Mouse (Mus musculus) spleen, adult 2 months (tissue): ENCODE results near the gene Acrv1. TPM values are rescaled to one million over a fixed set of nuclear protein-coding genes. Genes with fewer than 3 reads are reported as not detected.
"Not testable (repeated sequence)": the region's sequence is repeated elsewhere in the genome, so short reads cannot be mapped to it uniquely, and the experiment has no call there.

ENCODE experiments used
- DNase-seq, 2 experiments: peaks; one replicate each; pipeline versions ENCODE4 v3.0.0 to v3.0.0-alpha.2; 2012 to 2021; ENCODE audit warnings: low spot score in 2 of 2, low read depth in 1 of 2
- H3K27ac ChIP-seq: fragments of 200-500 bp; 2 replicates; pipeline ENCODE4 v1.5.1; 2012; ENCODE audit warnings: low read length, inconsistent platforms; ENCODE audit not compliant: insufficient read depth
- H3K27me3 ChIP-seq: fragments of 200-500 bp; 2 replicates; pipeline ENCODE4 v1.6.1; 2012; ENCODE audit warnings: mild to moderate bottlenecking, moderate library complexity, low read length, inconsistent platforms; ENCODE audit not compliant: control insufficient read depth, insufficient read depth
- H3K36me3 ChIP-seq: fragments of 200-500 bp; 2 replicates; pipeline ENCODE4 v1.6.1; 2012; ENCODE audit warnings: mild to moderate bottlenecking, low read length, inconsistent platforms; ENCODE audit not compliant: control insufficient read depth, insufficient read depth
- H3K4me1 ChIP-seq: fragments of 200-500 bp; 2 replicates; pipeline ENCODE4 v1.6.1; 2011; ENCODE audit warnings: inconsistent platforms; ENCODE audit not compliant: control insufficient read depth, insufficient read depth, insufficient read length
- H3K4me3 ChIP-seq: fragments of 200-500 bp; 2 replicates; pipeline ENCODE4 v1.5.1; 2011; ENCODE audit warnings: mild to moderate bottlenecking, inconsistent platforms; ENCODE audit not compliant: insufficient read depth, insufficient read length; ENCODE audit errors: extremely low read depth
- CTCF ChIP-seq: fragments of 200-500 bp; IDR thresholded peaks from 2 replicates; pipeline ENCODE4 v1.5.1; 2011; ENCODE audit warnings: mild to moderate bottlenecking, inconsistent platforms; ENCODE audit not compliant: insufficient read depth, insufficient read length, insufficient replicate concordance; ENCODE audit errors: extremely low read depth
- POLR2A ChIP-seq: fragments of 200-500 bp; IDR thresholded peaks from 2 replicates; pipeline ENCODE4 v1.6.1; 2011; ENCODE audit warnings: low read depth, low read length, inconsistent platforms
- WGBS: fragments of 180-500 bp; shearing (Covaris S2); methylation state at CpG from one replicate; pipeline ENCODE4 v1.1.7; 2018; 5-methylcytosine and 5-hydroxymethylcytosine counted together
- polyA plus RNA-seq: library from polyadenylated mRNA; depleted of rRNA; stranded (reverse); fragments of >200 nt; gene quantifications from 2 replicates; pipeline ENCODE4 v1.2.3, GENCODE M21; 2012; rRNA removed

Gene Acrv1
- not detected in 2 replicates for polyA plus RNA-seq

GRCm38 (mm10) chr9:36692920-36693319, at the start of gene Acrv1:
TSS of gene Acrv1 (plus strand) at chr9:36693220.
- DNase-seq, result no peak
- TF ChIP-seq CTCF, result no peak
- no peak for TF ChIP-seq POLR2A
- Histone ChIP-seq H3K27me3 (no peaks in the 10 kb centered on the region; the same call in 1 of the 2 replicates), H3K36me3 (no peaks in the 10 kb centered on the region), H3K4me1 (no peaks in the 10 kb centered on the region), H3K27ac (no peak within 1 kb of the TSS), H3K4me3 (no peak within 1 kb of the TSS)
- WGBS, result 73% methylated on average over 1 of the region's 1 CpGs

- 56% methylated on average over 3 of the region's 3 CpGs for WGBS
- not testable (repeated sequence) for H3K4me1 ChIP-seq, DNase-seq
Measured at GRCm38 (mm10) chr9:36643276-36643675, 49.7 kb upstream of the Acrv1 start, which contains the start of gene A630095E13Rik. TSS of gene A630095E13Rik (minus strand) at chr9:36643376.

GRCm38 (mm10) chr9:36681424-36681823, 11.6 kb upstream of the Acrv1 start:
- H3K4me3 ChIP-seq, result no peak overlapping the region
- H3K36me3 ChIP-seq, result no peaks in the 10 kb centered on the region
- WGBS, result 78% methylated on average over 2 of the region's 2 CpGs
- no peaks in the 10 kb centered on the region for H3K4me1 ChIP-seq
- H3K27me3 ChIP-seq, result no peaks in the 10 kb centered on the region
- H3K27ac ChIP-seq, result no peak overlapping the region
- no peak for DNase-seq
- TF ChIP-seq CTCF (no peak), POLR2A (no peak)

More at GRCm38 (mm10) chr9:36643276-36643675, 49.7 kb upstream of the Acrv1 start, which contains the start of gene A630095E13Rik:
- H3K36me3 ChIP-seq, H3K27ac ChIP-seq, H3K27me3 ChIP-seq, H3K4me3 ChIP-seq: not testable (repeated sequence)

GRCm38 (mm10) chr9:36687329-36687728, 5.7 kb upstream of the Acrv1 start:
- H3K4me3 ChIP-seq, result no peak overlapping the region
- DNase-seq, result no peak
- H3K36me3 ChIP-seq, result no peaks in the 10 kb centered on the region
- no peaks in the 10 kb centered on the region for H3K4me1 ChIP-seq
- H3K27ac ChIP-seq, result no peak overlapping the region
- no peak for TF ChIP-seq POLR2A
- TF ChIP-seq CTCF, result no peak
- no peaks in the 10 kb centered on the region for H3K27me3 ChIP-seq

- 92% methylated on average over 10 of the region's 10 CpGs for WGBS
- TF ChIP-seq CTCF (no peak), POLR2A (no peak)
- Histone ChIP-seq H3K4me1 (no peaks in the 10 kb centered on the region), H3K27me3 (no peaks in the 10 kb centered on the region; the same call in 1 of the 2 replicates), H3K4me3 (no peak overlapping the region), H3K27ac (no peak overlapping the region), H3K36me3 (no peaks in the 10 kb centered on the region)
- DNase-seq, result no peak
Measured at GRCm38 (mm10) chr9:36694276-36694675, 1.3 kb downstream of the Acrv1 start.

GRCm38 (mm10) chr9:36705923-36706322, 12.9 kb downstream of the Acrv1 start:
- no peak overlapping the region for H3K4me3 ChIP-seq
- WGBS, result 91% methylated on average over 3 of the region's 3 CpGs
- no peak overlapping the region for H3K27ac ChIP-seq
- no peaks in the 10 kb centered on the region for H3K4me1 ChIP-seq
- no peak for DNase-seq
- H3K36me3 ChIP-seq, result no peaks in the 10 kb centered on the region
- TF ChIP-seq POLR2A (no peak), CTCF (no peak)
- H3K27me3 ChIP-seq, result no peaks in the 10 kb centered on the region

GRCm38 (mm10) chr9:36707304-36707703, 14.3 kb downstream of the Acrv1 start:
- WGBS, result 79% methylated on average over 6 of the region's 6 CpGs
- H3K4me1 ChIP-seq, result no peaks in the 10 kb centered on the region
- H3K27ac ChIP-seq, result no peak overlapping the region
- H3K4me3 ChIP-seq, result no peak overlapping the region
- H3K36me3 ChIP-seq, result no peaks in the 10 kb centered on the region
- TF ChIP-seq POLR2A (no peak), CTCF (no peak)
- no peaks in the 10 kb centered on the region for H3K27me3 ChIP-seq
- no peak for DNase-seq

GRCm38 (mm10) chr9:36716624-36717023, 23.6 kb downstream of the Acrv1 start:
- no peak overlapping the region for H3K27ac ChIP-seq
- 76% methylated on average over 3 of the region's 3 CpGs for WGBS
- no peaks in the 10 kb centered on the region for H3K4me1 ChIP-seq
- DNase-seq, result no peak
- no peak for TF ChIP-seq POLR2A
- no peaks in the 10 kb centered on the region for H3K27me3 ChIP-seq
- no peaks in the 10 kb centered on the region; the same call in 1 of the 2 replicates for H3K36me3 ChIP-seq
- H3K4me3 ChIP-seq, result no peak overlapping the region
